Mouse (Mus musculus): ENCODE measurements at regions not wholly inside any gene's neighbourhood (a gene's known extent, or its start where the extent isn't known, plus 50 kb on each side); places are given as distances from the start of the nearest gene placed in this dataset.

DNA sequence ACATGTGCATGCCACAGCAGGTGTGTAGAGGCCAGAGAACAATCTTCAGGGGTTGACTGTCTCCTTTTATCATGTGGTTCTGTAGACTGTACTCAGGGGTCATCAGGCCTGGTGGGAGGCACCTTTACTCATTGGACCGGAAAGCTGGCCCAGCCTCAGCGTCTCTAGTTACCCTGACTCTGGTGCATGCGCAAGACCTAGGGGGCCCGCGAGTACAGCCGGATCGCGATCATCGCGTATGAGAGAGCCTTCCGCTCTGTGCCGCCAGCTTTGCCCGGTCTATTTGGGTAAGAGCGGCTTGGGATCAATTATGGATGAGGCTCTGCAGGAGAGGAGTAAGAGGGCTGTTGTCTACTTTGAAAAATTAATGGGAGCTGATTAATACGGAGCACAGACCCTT, 51.9 kb upstream of the Tox2 start:
- ATAC-seq (no peak), DNase-seq (ENCODE audit: low spot score) (no peak)
- Histone ChIP-seq H3K4me2 (replicated peaks; ENCODE audit: low read depth, low read length) (no peak overlapping the region), H3K4me1 (ENCODE audit: insufficient read depth, low read depth, low read length) (no peaks in the 10 kb centered on the region), H3K27ac (ENCODE audit: low read length) (no peak overlapping the region), H3K9me3 (ENCODE audit: low read length) (no peaks in the 10 kb centered on the region), H3K36me3 (ENCODE audit: insufficient read depth, low read length) (no peaks in the 10 kb centered on the region), H3K27me3 (replicated peaks; ENCODE audit: insufficient read depth, low read length) (no peaks in the 10 kb centered on the region; the same call in 1 of the 2 replicates), H3K4me3 (ENCODE audit: low read depth, low read length) (no peak overlapping the region), H3K9ac (replicated peaks; ENCODE audit: low read depth) (no peak overlapping the region)
- TF ChIP-seq CTCF (IDR thresholded peaks at IDR 0.05) (no peak), EP300 (IDR thresholded peaks at IDR 0.05) (no peak)
- 82% methylated on average over 15 of the region's 15 CpGs for WGBS

DNA sequence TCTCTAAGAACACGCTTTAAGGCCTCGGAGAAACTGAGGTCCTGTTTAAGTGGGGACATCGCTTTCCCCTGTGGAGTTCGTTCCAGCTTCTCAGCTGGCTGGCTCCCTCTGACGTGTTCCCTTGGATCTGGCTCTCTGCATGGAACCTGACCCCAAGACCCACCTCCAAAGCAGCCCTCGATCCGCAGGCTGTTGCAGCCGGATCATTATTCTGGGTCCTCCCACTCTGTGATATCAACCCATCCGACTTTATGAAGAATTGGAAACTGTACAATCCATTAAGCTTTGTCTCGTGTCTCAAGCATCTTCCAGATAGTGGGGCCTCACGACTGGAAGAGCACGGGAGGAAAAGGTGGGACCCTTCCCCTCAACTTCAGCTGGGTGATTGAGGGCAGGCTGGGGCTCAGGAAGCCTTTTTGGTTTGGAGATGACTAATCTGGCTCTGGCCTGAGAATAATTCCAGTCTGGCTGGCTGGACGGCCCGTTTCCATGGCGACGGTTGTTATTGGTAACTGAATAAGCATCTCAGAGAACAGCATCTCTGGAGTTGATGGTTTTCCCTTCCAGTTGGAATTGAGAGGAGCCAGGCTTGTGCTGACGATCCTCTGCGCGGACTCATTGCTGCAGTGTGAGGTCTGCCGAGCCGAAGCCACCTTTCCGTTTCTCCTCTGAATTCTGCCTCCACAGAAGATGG, 50.4 kb upstream of the Tox2 start:
- WGBS: 62% methylated on average over 22 of the region's 22 CpGs
- DNase-seq (ENCODE audit: low spot score): no peak
- no peak overlapping the region for H3K4me2 ChIP-seq (replicated peaks; ENCODE audit: low read depth, low read length)
- no peak overlapping the region for H3K27ac ChIP-seq (ENCODE audit: low read length)
- H3K9ac ChIP-seq (replicated peaks; ENCODE audit: low read depth): no peak overlapping the region
- no peaks in the 10 kb centered on the region for H3K9me3 ChIP-seq (ENCODE audit: low read length)
- TF ChIP-seq EP300 (IDR thresholded peaks at IDR 0.05) (no peak), CTCF (IDR thresholded peaks at IDR 0.05) (no peak)
- no peaks in the 10 kb centered on the region for H3K36me3 ChIP-seq (ENCODE audit: insufficient read depth, low read length)
- no peak overlapping the region for H3K4me3 ChIP-seq (ENCODE audit: low read depth, low read length)
- H3K27me3 ChIP-seq (replicated peaks; ENCODE audit: insufficient read depth, low read length): no peaks in the 10 kb centered on the region; the same call in 1 of the 2 replicates
- H3K4me1 ChIP-seq (ENCODE audit: insufficient read depth, low read depth, low read length): no peaks in the 10 kb centered on the region
- no peak for ATAC-seq

Data from lung, postnatal 0 days (tissue).